Mouse (Mus musculus): ENCODE measurements around the gene Nrap. TPM values are rescaled to one million over a fixed set of nuclear protein-coding genes. Genes with fewer than 3 reads are reported as not detected.
A peak's percentile ranks its signal among the peaks of the same experiment; 100 is the strongest.

Nrap gene
- polyA plus RNA-seq, 1 experiment from 2014 or later, result 0.86 TPM

- H3K9me3 ChIP-seq, result no peaks in the 10 kb centered on the region
- no peaks in the 10 kb centered on the region for H3K27me3 ChIP-seq
- no peak overlapping the region for H3K27ac ChIP-seq
- no peaks in the 10 kb centered on the region for H3K36me3 ChIP-seq
- no peak overlapping the region for H3K4me3 ChIP-seq
- ATAC-seq (ENCODE audit: borderline replicate concordance, extremely low read depth, low FRiP score, low TSS enrichment), result no peak
- no peak overlapping the region for H3K9ac ChIP-seq
- H3K4me1 ChIP-seq, result no peaks in the 10 kb centered on the region
- no peak overlapping the region for H3K4me2 ChIP-seq
- WGBS, result 75% methylated on average over 5 of the region's 5 CpGs
These were observed 11.8 kb downstream of the Nrap start for GRCm38 (mm10) chr19:56378007-56378406.

- ATAC-seq (ENCODE audit: borderline replicate concordance, extremely low read depth, low FRiP score, low TSS enrichment), result no peak
These were observed 15.8 kb downstream of the Nrap start for GRCm38 (mm10) chr19:56374011-56374410.

GRCm38 (mm10) chr19:56373246-56373645, 16.6 kb downstream of the Nrap start:
- no peaks in the 10 kb centered on the region for H3K4me1 ChIP-seq
- H3K4me3 ChIP-seq, result no peak overlapping the region
- no peak overlapping the region for H3K27ac ChIP-seq
- no peak overlapping the region for H3K4me2 ChIP-seq
- no peaks in the 10 kb centered on the region for H3K36me3 ChIP-seq
- no peak for ATAC-seq (ENCODE audit: borderline replicate concordance, extremely low read depth, low FRiP score, low TSS enrichment)
- H3K27me3 ChIP-seq, result no peaks in the 10 kb centered on the region
- no peaks in the 10 kb centered on the region for H3K9me3 ChIP-seq
- no peak overlapping the region for H3K9ac ChIP-seq
- WGBS, result 87% methylated on average over 5 of the region's 5 CpGs

More at GRCm38 (mm10) chr19:56374011-56374410, 15.8 kb downstream of the Nrap start:
- H3K27ac ChIP-seq, result no peak overlapping the region
- no peaks in the 10 kb centered on the region for H3K9me3 ChIP-seq
- H3K4me2 ChIP-seq, result no peak overlapping the region
- H3K36me3 ChIP-seq, result no peaks in the 10 kb centered on the region
- no peak overlapping the region for H3K9ac ChIP-seq
- no peaks in the 10 kb centered on the region for H3K4me1 ChIP-seq
- H3K4me3 ChIP-seq, result no peak overlapping the region
- WGBS, result 53% methylated on average over 10 of the region's 10 CpGs
- H3K27me3 ChIP-seq, result no peaks in the 10 kb centered on the region

- H3K9me3 ChIP-seq, result no peaks in the 10 kb centered on the region
These were observed 17.6 kb downstream of the Nrap start for GRCm38 (mm10) chr19:56372226-56372625.

GRCm38 (mm10) chr19:56370389-56371150, 19.3 kb downstream of the Nrap start:
- Histone ChIP-seq H3K4me2 (no peak overlapping the region), H3K36me3 (no peaks in the 10 kb centered on the region), H3K9ac (no peak overlapping the region), H3K27ac (no peak overlapping the region), H3K27me3 (no peaks in the 10 kb centered on the region), H3K4me1 (peaks cover 7% of the 10 kb centered on the region), H3K4me3 (no peak overlapping the region), H3K9me3 (no peaks in the 10 kb centered on the region)
- WGBS, result 77% methylated on average over 6 of the region's 6 CpGs
- ATAC-seq (ENCODE audit: borderline replicate concordance, extremely low read depth, low FRiP score, low TSS enrichment), result no peak

More at GRCm38 (mm10) chr19:56372226-56372625, 17.6 kb downstream of the Nrap start:
- no peak overlapping the region for H3K4me2 ChIP-seq
- H3K27me3 ChIP-seq, result no peaks in the 10 kb centered on the region
- no peak for ATAC-seq (ENCODE audit: borderline replicate concordance, extremely low read depth, low FRiP score, low TSS enrichment)
- 69% methylated on average over 7 of the region's 7 CpGs for WGBS
- H3K27ac ChIP-seq, result no peak overlapping the region
- H3K36me3 ChIP-seq, result no peaks in the 10 kb centered on the region
- H3K4me3 ChIP-seq, result no peak overlapping the region
- no peak overlapping the region for H3K9ac ChIP-seq
- no peaks in the 10 kb centered on the region for H3K4me1 ChIP-seq

- no peaks in the 10 kb centered on the region for H3K9me3 ChIP-seq
These were observed 20.9 kb downstream of the Nrap start for GRCm38 (mm10) chr19:56368912-56369311.

GRCm38 (mm10) chr19:56367778-56368177, 22.1 kb downstream of the Nrap start:
- H3K4me1 ChIP-seq, result peaks cover 18% of the 10 kb centered on the region
- no peak overlapping the region for H3K4me2 ChIP-seq
- H3K9ac ChIP-seq, result no peak overlapping the region
- no peak overlapping the region for H3K27ac ChIP-seq
- no peaks in the 10 kb centered on the region for H3K36me3 ChIP-seq
- no peaks in the 10 kb centered on the region for H3K9me3 ChIP-seq
- H3K27me3 ChIP-seq, result no peaks in the 10 kb centered on the region
- no peak for ATAC-seq (ENCODE audit: borderline replicate concordance, extremely low read depth, low FRiP score, low TSS enrichment)
- H3K4me3 ChIP-seq, result no peak overlapping the region
- 67% methylated on average over 7 of the region's 7 CpGs for WGBS

More at GRCm38 (mm10) chr19:56368912-56369311, 20.9 kb downstream of the Nrap start:
- Histone ChIP-seq H3K4me3 (no peak overlapping the region), H3K36me3 (no peaks in the 10 kb centered on the region), H3K27me3 (no peaks in the 10 kb centered on the region), H3K4me1 (peaks cover 18% of the 10 kb centered on the region), H3K4me2 (no peak overlapping the region), H3K9ac (no peak overlapping the region), H3K27ac (no peak overlapping the region)
- no peak for ATAC-seq (ENCODE audit: borderline replicate concordance, extremely low read depth, low FRiP score, low TSS enrichment)
- WGBS, result 80% methylated on average over 7 of the region's 7 CpGs

- no peaks in the 10 kb centered on the region for H3K36me3 ChIP-seq
- no peaks in the 10 kb centered on the region for H3K9me3 ChIP-seq
- H3K27me3 ChIP-seq, result no peaks in the 10 kb centered on the region
- H3K27ac ChIP-seq, result peak overlapping the region; percentile 63
- WGBS, result 52% methylated on average over 9 of the region's 9 CpGs
- ATAC-seq (ENCODE audit: borderline replicate concordance, extremely low read depth, low FRiP score, low TSS enrichment), result peak; percentile 35; the same call in 1 of the 2 replicates
- no peak overlapping the region for H3K4me3 ChIP-seq
- 0 out of 2 replicates have a peak overlapping the region, but pooled peaks have one; percentile 1 for H3K4me2 ChIP-seq
- peaks cover 18% of the 10 kb centered on the region for H3K4me1 ChIP-seq
- no peak overlapping the region for H3K9ac ChIP-seq
These were observed 23.2 kb downstream of the Nrap start for GRCm38 (mm10) chr19:56366625-56367024.

GRCm38 (mm10) chr19:56366168-56366567, 23.7 kb downstream of the Nrap start:
- 53% methylated on average over 11 of the region's 11 CpGs for WGBS
- Histone ChIP-seq H3K4me1 (peaks cover 18% of the 10 kb centered on the region), H3K27ac (peak overlapping the region; percentile 63), H3K9ac (no peak overlapping the region), H3K4me3 (no peak overlapping the region), H3K27me3 (no peaks in the 10 kb centered on the region), H3K4me2 (0 out of 2 replicates have a peak overlapping the region, but pooled peaks have one; percentile 1), H3K36me3 (no peaks in the 10 kb centered on the region), H3K9me3 (no peaks in the 10 kb centered on the region)
- ATAC-seq (ENCODE audit: borderline replicate concordance, extremely low read depth, low FRiP score, low TSS enrichment), result peak; percentile 71; the same call in 1 of the 2 replicates

- Histone ChIP-seq H3K4me3 (no peak overlapping the region), H3K27me3 (no peaks in the 10 kb centered on the region), H3K4me1 (peaks cover 18% of the 10 kb centered on the region), H3K4me2 (no peak overlapping the region), H3K9ac (no peak overlapping the region), H3K27ac (0 out of 2 replicates have a peak overlapping the region, but pooled peaks have one; percentile 19), H3K36me3 (no peaks in the 10 kb centered on the region), H3K9me3 (no peaks in the 10 kb centered on the region)
- 51% methylated on average over 8 of the region's 8 CpGs for WGBS
- peak; percentile 60; the same call in 1 of the 2 replicates for ATAC-seq (ENCODE audit: borderline replicate concordance, extremely low read depth, low FRiP score, low TSS enrichment)
These were observed 25.3 kb downstream of the Nrap start for GRCm38 (mm10) chr19:56364563-56364962.

GRCm38 (mm10) chr19:56363721-56364460, 25.9 kb downstream of the Nrap start:
- no peaks in the 10 kb centered on the region for H3K9me3 ChIP-seq
- no peak overlapping the region for H3K4me3 ChIP-seq
- peak; percentile 55; the same call in 1 of the 2 replicates for ATAC-seq (ENCODE audit: borderline replicate concordance, extremely low read depth, low FRiP score, low TSS enrichment)
- H3K4me2 ChIP-seq, result no peak overlapping the region
- WGBS, result 30% methylated on average over 15 of the region's 15 CpGs
- H3K36me3 ChIP-seq, result no peaks in the 10 kb centered on the region
- H3K27me3 ChIP-seq, result no peaks in the 10 kb centered on the region
- H3K27ac ChIP-seq, result 0 out of 2 replicates have a peak overlapping the region, but pooled peaks have one; percentile 19
- no peak overlapping the region for H3K9ac ChIP-seq
- peaks cover 18% of the 10 kb centered on the region for H3K4me1 ChIP-seq

GRCm38 (mm10) chr19:56358890-56359289, 30.9 kb downstream of the Nrap start:
- Histone ChIP-seq H3K4me2 (no peak overlapping the region), H3K4me3 (no peak overlapping the region), H3K36me3 (no peaks in the 10 kb centered on the region), H3K9ac (no peak overlapping the region), H3K9me3 (no peaks in the 10 kb centered on the region), H3K4me1 (peaks cover 3% of the 10 kb centered on the region; the same call in 1 of the 2 replicates), H3K27ac (no peak overlapping the region), H3K27me3 (no peaks in the 10 kb centered on the region)
- WGBS, result 66% methylated on average over 2 of the region's 2 CpGs
- no peak for ATAC-seq (ENCODE audit: borderline replicate concordance, extremely low read depth, low FRiP score, low TSS enrichment)

Measured in lung, embryonic 15.5 days (tissue).